ENCODE assay signal across 8 mouse cellular contexts in genomic region chr9:122571001-122571400, GRCm38 (mm10).
DNase-seq lines count a peak whose midpoint lies in the region; ATAC-seq and TF ChIP-seq lines count a peak whose summit lies in the region.
"Had no signal": no experiment of that assay in that cellular context is flagged by ENCODE, and none has a peak within 500 bp of the region (broad histone marks: within the 10 kb centered on the region; RNA-seq: fewer than 3 reads in every experiment).

No protein-coding gene starts in this region.

- no peak for DNase-seq in lung, embryonic 14.5 days
- DNase-seq in lung, postnatal 36 days: no peak
- DNase-seq in embryo, embryonic 9.5 days (ENCODE audit: extremely low spot score): no peak
- no peak for DNase-seq in right cerebral cortex, postnatal 25 days
- DNase-seq: adrenal gland, postnatal 25 days had no signal

- 0 out of 2 replicates have a peak overlapping the region, but pooled peaks have one; percentile 49 for H3K4me3 ChIP-seq in lung, embryonic 14.5 days (ENCODE audit: low read depth, low read length)
- peak overlapping the region; percentile 67 for H3K4me3 ChIP-seq in forebrain, embryonic 16.5 days (replicated peaks; ENCODE audit: low read length)
- H3K4me3 ChIP-seq in limb, embryonic 15.5 days: peak overlapping the region; percentile 49; the same call in 1 of the 2 replicates
- peak overlapping the region; percentile 64 for H3K4me3 ChIP-seq in neural tube, embryonic 15.5 days (replicated peaks)

- H3K9me3 ChIP-seq in lung, embryonic 14.5 days (ENCODE audit: low read depth, low read length): no peaks in the 10 kb centered on the region
- no peaks in the 10 kb centered on the region for H3K9me3 ChIP-seq in forebrain, embryonic 16.5 days (ENCODE audit: control insufficient read depth, low read length)
- no peaks in the 10 kb centered on the region for H3K9me3 ChIP-seq in limb, embryonic 15.5 days
- H3K9me3 ChIP-seq in neural tube, embryonic 15.5 days (replicated peaks): no peaks in the 10 kb centered on the region

- no peak for TF ChIP-seq CTCF in lung, embryonic 14.5 days (IDR thresholded peaks at IDR 0.05; ENCODE audit: low read depth)

- no peak overlapping the region for H3K9ac ChIP-seq in lung, embryonic 14.5 days
- peak overlapping the region; percentile 73; the same call in 1 of the 2 replicates for H3K9ac ChIP-seq in forebrain, embryonic 16.5 days (replicated peaks; ENCODE audit: low read depth, low read length)
- H3K9ac ChIP-seq in limb, embryonic 15.5 days: no peak overlapping the region
- H3K9ac ChIP-seq in neural tube, embryonic 15.5 days (replicated peaks): peak overlapping the region; percentile 55

- H3K36me3 ChIP-seq in lung, embryonic 14.5 days (ENCODE audit: insufficient read depth): no peaks in the 10 kb centered on the region
- no peaks in the 10 kb centered on the region for H3K36me3 ChIP-seq in forebrain, embryonic 16.5 days (ENCODE audit: control insufficient read depth, insufficient read depth)
- no peaks in the 10 kb centered on the region for H3K36me3 ChIP-seq in limb, embryonic 15.5 days
- H3K36me3 ChIP-seq in neural tube, embryonic 15.5 days: no peaks in the 10 kb centered on the region

- no peak for ATAC-seq in lung, embryonic 14.5 days (ENCODE audit: insufficient read depth)
- ATAC-seq in forebrain, embryonic 16.5 days: no peak
- no peak for ATAC-seq in limb, embryonic 15.5 days (ENCODE audit: insufficient number of reproducible peaks, low FRiP score, low TSS enrichment, low read depth)
- ATAC-seq in neural tube, embryonic 15.5 days (ENCODE audit: low FRiP score): no peak

- no peak overlapping the region for H3K27ac ChIP-seq in lung, embryonic 14.5 days (ENCODE audit: low read depth)
- no peak overlapping the region for H3K27ac ChIP-seq in forebrain, embryonic 16.5 days (ENCODE audit: low read length)
- no peak overlapping the region for H3K27ac ChIP-seq in limb, embryonic 15.5 days
- H3K27ac ChIP-seq in neural tube, embryonic 15.5 days (replicated peaks): peak overlapping the region; percentile 86

- peaks cover 83% of the 10 kb centered on the region for H3K27me3 ChIP-seq in lung, embryonic 14.5 days (ENCODE audit: insufficient read depth, low read length)
- peaks cover 66% of the 10 kb centered on the region for H3K27me3 ChIP-seq in forebrain, embryonic 16.5 days (replicated peaks; ENCODE audit: control insufficient read depth, insufficient read depth, low read length)
- peaks cover 92% of the 10 kb centered on the region for H3K27me3 ChIP-seq in limb, embryonic 15.5 days
- peaks cover 54% of the 10 kb centered on the region for H3K27me3 ChIP-seq in neural tube, embryonic 15.5 days (replicated peaks)

- no peak overlapping the region for H3K4me2 ChIP-seq in lung, embryonic 14.5 days
- peak overlapping the region; percentile 85 for H3K4me2 ChIP-seq in forebrain, embryonic 16.5 days (ENCODE audit: low read length)
- peak overlapping the region; percentile 98; the same call in 1 of the 2 replicates for H3K4me2 ChIP-seq in limb, embryonic 15.5 days
- H3K4me2 ChIP-seq in neural tube, embryonic 15.5 days: peak overlapping the region; percentile 66

- WGBS in lung, embryonic 14.5 days: 5% methylated on average over 10 of the region's 10 CpGs
- WGBS in forebrain, embryonic 16.5 days: 4% methylated on average over 10 of the region's 10 CpGs
- WGBS in limb, embryonic 15.5 days: 5% methylated on average over 10 of the region's 10 CpGs
- 4% methylated on average over 10 of the region's 10 CpGs for WGBS in neural tube, embryonic 15.5 days

- H3K4me1 ChIP-seq in lung, embryonic 14.5 days (ENCODE audit: insufficient read depth): 0 out of 2 replicates have a peak, but pooled peaks cover 3% of the 10 kb centered on the region
- peaks cover 23% of the 10 kb centered on the region for H3K4me1 ChIP-seq in forebrain, embryonic 16.5 days (replicated peaks; ENCODE audit: control insufficient read depth, insufficient read depth, low read length)
- H3K4me1 ChIP-seq in limb, embryonic 15.5 days: peaks cover 37% of the 10 kb centered on the region
- H3K4me1 ChIP-seq in neural tube, embryonic 15.5 days: peaks cover 50% of the 10 kb centered on the region

Comparison
In these comparisons a context has a peak if more than half of its experiments do, and no peak if none do; other contexts are left out.
1. H3K9ac ChIP-seq: peak in forebrain, embryonic 16.5 days (single experiment) and neural tube, embryonic 15.5 days (single experiment); none in lung, embryonic 14.5 days (single experiment) and limb, embryonic 15.5 days (single experiment).
2. Peak in every context shown above with its lines, with median percentiles within 50 percentile points of each other: H3K4me3 ChIP-seq.